26 mouse cellular contexts compared by ENCODE assay signal in genomic region chr5:121476040-121476439, GRCm38 (mm10). TPM values are rescaled to one million over a fixed set of nuclear protein-coding genes. Genes with fewer than 3 reads are reported as not detected.
DNase-seq lines count a peak whose midpoint lies in the region; ATAC-seq and TF ChIP-seq lines count a peak whose summit lies in the region.
"Had no signal": no experiment of that assay in that cellular context is flagged by ENCODE, and none has a peak within 500 bp of the region (broad histone marks: within the 10 kb centered on the region; RNA-seq: fewer than 3 reads in every experiment).

No protein-coding gene starts in this region.

- no peaks in the 10 kb centered on the region for H3K79me2 ChIP-seq in heart, adult 2 months (replicated peaks; ENCODE audit: control insufficient read depth, insufficient read depth, low read length)

- no peaks in the 10 kb centered on the region for H3K9me3 ChIP-seq in heart, embryonic 11.5 days (replicated peaks; ENCODE audit: control insufficient read depth, low read length)
- H3K9me3 ChIP-seq in liver, embryonic 12.5 days (replicated peaks), result no peaks in the 10 kb centered on the region
- H3K9me3 ChIP-seq in midbrain, embryonic 16.5 days (replicated peaks; ENCODE audit: control insufficient read depth, low read length, poor library complexity, severe bottlenecking), result no peaks in the 10 kb centered on the region
- H3K9me3 ChIP-seq: embryonic facial prominence, embryonic 10.5 days; forebrain, embryonic 13.5 days; heart, embryonic 13.5 days; hindbrain, embryonic 13.5 days; midbrain, embryonic 10.5 days had no signal

- no peaks in the 10 kb centered on the region for H3K4me1 ChIP-seq in heart, embryonic 11.5 days (ENCODE audit: control insufficient read depth, insufficient read depth, low read length)
- H3K4me1 ChIP-seq in heart, adult 2 months (ENCODE audit: control insufficient read depth, insufficient read depth, low read length), result no peaks in the 10 kb centered on the region
- H3K4me1 ChIP-seq in liver, embryonic 12.5 days, result peaks cover 50% of the 10 kb centered on the region
- no peaks in the 10 kb centered on the region for H3K4me1 ChIP-seq in midbrain, embryonic 16.5 days (ENCODE audit: control insufficient read depth, insufficient read depth, low read length)
- H3K4me1 ChIP-seq: embryonic facial prominence, embryonic 10.5 days; forebrain, embryonic 13.5 days; heart, embryonic 13.5 days; hindbrain, embryonic 13.5 days had no signal

- H3K36me3 ChIP-seq in heart, embryonic 11.5 days (ENCODE audit: control insufficient read depth, insufficient read depth, low read length), result no peaks in the 10 kb centered on the region
- no peaks in the 10 kb centered on the region for H3K36me3 ChIP-seq in heart, adult 2 months (ENCODE audit: control insufficient read depth, insufficient read depth, low read length)
- no peaks in the 10 kb centered on the region for H3K36me3 ChIP-seq in liver, embryonic 12.5 days
- no peaks in the 10 kb centered on the region for H3K36me3 ChIP-seq in midbrain, embryonic 16.5 days (ENCODE audit: control insufficient read depth, insufficient read depth, low read length)
- H3K36me3 ChIP-seq: embryonic facial prominence, embryonic 10.5 days; heart, embryonic 13.5 days; hindbrain, embryonic 13.5 days; midbrain, embryonic 10.5 days had no signal

- no peak for TF ChIP-seq EP300 in heart, adult 2 months (IDR thresholded peaks at IDR 0.05; ENCODE audit: insufficient read depth, low read depth, low read length)

- 71% methylated on average over 1 of the region's 1 CpGs for WGBS in heart, embryonic 11.5 days (ENCODE audit: insufficient replicate concordance)
- WGBS in heart, adult 2 months, result 74% methylated on average over 1 of the region's 1 CpGs
- WGBS in liver, embryonic 12.5 days (ENCODE audit: insufficient replicate concordance), result 29% methylated on average over 1 of the region's 1 CpGs
- WGBS in midbrain, embryonic 16.5 days, result 82% methylated on average over 1 of the region's 1 CpGs

- intact Hi-C loops in heart, adult 2 months (cut with DNase I), result loop anchor here (5.0 kb wide), 1 partner anchor 34 kb away; no protein-coding TSS in a partner anchor

- TF ChIP-seq CTCF in heart, adult 2 months (IDR thresholded peaks at IDR 0.05), result no peak

- ATAC-seq in heart, embryonic 11.5 days (replicated peaks; ENCODE audit: insufficient number of reproducible peaks, low FRiP score, low TSS enrichment), result peak; percentile 77
- ATAC-seq in liver, embryonic 12.5 days, result peak; percentile 90
- peak; percentile 85 for ATAC-seq in megakaryocyte-erythroid progenitor cell, adult 5-6 weeks (replicated peaks; ENCODE audit: low FRiP score, low TSS enrichment, poor library complexity, severe bottlenecking)
- ATAC-seq in midbrain, embryonic 16.5 days, result no peak
- ATAC-seq: CD4-positive, CD25-positive, alpha-beta regulatory T cell, adult 4 months; forebrain, embryonic 13.5 days had no signal

- H3K27me3 ChIP-seq in heart, embryonic 11.5 days (ENCODE audit: control insufficient read depth, insufficient read depth, low read length), result no peaks in the 10 kb centered on the region
- H3K27me3 ChIP-seq in heart, adult 2 months (ENCODE audit: control insufficient read depth, insufficient read depth, low read length), result no peaks in the 10 kb centered on the region
- H3K27me3 ChIP-seq in liver, embryonic 12.5 days (replicated peaks), result no peaks in the 10 kb centered on the region
- no peaks in the 10 kb centered on the region for H3K27me3 ChIP-seq in midbrain, embryonic 16.5 days (ENCODE audit: control insufficient read depth, insufficient read depth, low read depth, low read length)
- H3K27me3 ChIP-seq: forebrain, embryonic 13.5 days; heart, embryonic 13.5 days; hindbrain, embryonic 13.5 days had no signal

- no peak for TF ChIP-seq POLR2A in heart, adult 2 months (IDR thresholded peaks at IDR 0.05; ENCODE audit: insufficient read depth, low read depth, low read length)

- DNase-seq in heart, adult 2 months, result no peak
- peak; percentile 62 for DNase-seq in c-Kit-positive CD71-positive TER-119-negative erythroid progenitor cells, embryonic 14.5 days (ENCODE audit: low read depth)
- no peak for DNase-seq in spleen, postnatal 4 days (ENCODE audit: low spot score in 2 of 2)
- DNase-seq: adrenal gland, postnatal 36 days; cerebellum, adult 2 months; gastrocnemius, postnatal 10 days; lung, adult 2 months; lung, postnatal 36 days; retina, postnatal 1 day; thymus, postnatal 25 days had no signal

- H3K4me2 ChIP-seq in heart, embryonic 11.5 days, result no peak overlapping the region
- peak overlapping the region; percentile 39 for H3K4me2 ChIP-seq in liver, embryonic 12.5 days
- no peak overlapping the region for H3K4me2 ChIP-seq in midbrain, embryonic 16.5 days (ENCODE audit: low read length)
- H3K4me2 ChIP-seq: forebrain, embryonic 13.5 days; heart, embryonic 13.5 days; hindbrain, embryonic 13.5 days had no signal

- H3K4me3 ChIP-seq in heart, embryonic 11.5 days (ENCODE audit: low read depth, low read length), result no peak overlapping the region
- H3K4me3 ChIP-seq in heart, adult 2 months, result no peak overlapping the region
- no peak overlapping the region for H3K4me3 ChIP-seq in liver, embryonic 12.5 days
- no peak overlapping the region for H3K4me3 ChIP-seq in midbrain, embryonic 16.5 days (ENCODE audit: low read depth, low read length)
- H3K4me3 ChIP-seq: embryonic facial prominence, embryonic 10.5 days; forebrain, embryonic 13.5 days; heart, embryonic 13.5 days; hindbrain, embryonic 13.5 days; left cerebral cortex, adult 2 months; midbrain, embryonic 10.5 days had no signal

- H3K27ac ChIP-seq in heart, embryonic 11.5 days (ENCODE audit: low read depth, low read length), result peak overlapping the region; percentile 50; the same call in 1 of the 2 replicates
- no peak overlapping the region for H3K27ac ChIP-seq in heart, adult 2 months
- H3K27ac ChIP-seq in liver, embryonic 12.5 days, result peak overlapping the region; percentile 80
- H3K27ac ChIP-seq in midbrain, embryonic 16.5 days (ENCODE audit: low read length), result no peak overlapping the region
- H3K27ac ChIP-seq: embryonic facial prominence, embryonic 10.5 days; forebrain, embryonic 13.5 days; heart, embryonic 13.5 days; hindbrain, embryonic 13.5 days; kidney, postnatal 0 days; left cerebral cortex, adult 2 months; midbrain, embryonic 10.5 days had no signal

- no peak overlapping the region for H3K9ac ChIP-seq in heart, embryonic 11.5 days (ENCODE audit: low read depth, low read length)
- H3K9ac ChIP-seq in heart, adult 2 months (ENCODE audit: low read depth, low read length), result no peak overlapping the region
- peak overlapping the region; percentile 35 for H3K9ac ChIP-seq in liver, embryonic 12.5 days
- H3K9ac ChIP-seq in midbrain, embryonic 16.5 days (ENCODE audit: low read depth, low read length), result no peak overlapping the region
- H3K9ac ChIP-seq: forebrain, embryonic 13.5 days; heart, embryonic 13.5 days; hindbrain, embryonic 13.5 days had no signal

RNA-seq across cellular contexts. Expression of gene Erp29, which starts 23.7 kb away (rescaled TPM):
- 137 and 153 TPM in 2 replicates for polyA plus RNA-seq in heart, embryonic 11.5 days (2014; fragmentation: Nextera tagmentation; extraction: Ambion mirVana)
- 10 to 100 TPM; 67.6 to 73.3 TPM for total RNA-seq in heart, adult 2 months (2021)
- 29.4 and 43.4 TPM in 2 replicates for polyA plus RNA-seq in heart, adult 2 months (2012; rRNA removed)
- polyA plus RNA-seq in liver, embryonic 12.5 days (2016; fragmentation: Nextera tagmentation; extraction: Ambion mirVana), result 103 TPM in 2 replicates
- total RNA-seq in megakaryocyte-erythroid progenitor cell, adult 5-6 weeks (2014; fragmentation: Nextera tagmentation), result 191 and 257 TPM in 2 replicates
- 422 and 491 TPM in 2 replicates for total RNA-seq in megakaryocyte-erythroid progenitor cell, adult 5-6 weeks (2017)
- polyA plus RNA-seq in midbrain, embryonic 16.5 days (2015; fragmentation: Nextera tagmentation; extraction: Ambion mirVana), result 174 and 182 TPM in 2 replicates

RNA-seq across cellular contexts. Expression of gene Tmem116, which starts 24.3 kb away (rescaled TPM):
- polyA plus RNA-seq in heart, embryonic 11.5 days (2014; fragmentation: Nextera tagmentation; extraction: Ambion mirVana), result 3.5 and 4.0 TPM in 2 replicates
- 10 to 100 TPM in 1 of 2 experiments, 1 to 10 TPM in 1; 10.0 to 12.6 TPM for total RNA-seq in heart, adult 2 months (2021)
- 16.2 and 27.9 TPM in 2 replicates for polyA plus RNA-seq in heart, adult 2 months (2012; rRNA removed)
- polyA plus RNA-seq in liver, embryonic 12.5 days (2016; fragmentation: Nextera tagmentation; extraction: Ambion mirVana), result 0.64 and 0.74 TPM in 2 replicates
- total RNA-seq in megakaryocyte-erythroid progenitor cell, adult 5-6 weeks (2014; fragmentation: Nextera tagmentation), result not detected in 2 replicates
- total RNA-seq in megakaryocyte-erythroid progenitor cell, adult 5-6 weeks (2017), result 2.3 TPM in 1 of 2 replicates, not detected in the other
- 1.9 and 2.2 TPM in 2 replicates for polyA plus RNA-seq in midbrain, embryonic 16.5 days (2015; fragmentation: Nextera tagmentation; extraction: Ambion mirVana)
- total RNA-seq: monocyte, adult 5-6 weeks had no signal

RNA-seq across cellular contexts. Expression of gene Adam1b, which starts 27.2 kb away (rescaled TPM):
- 0.29 and 0.45 TPM in 2 replicates for polyA plus RNA-seq in heart, embryonic 11.5 days (2014; fragmentation: Nextera tagmentation; extraction: Ambion mirVana)
- not detected for total RNA-seq in heart, adult 2 months (2021)
- polyA plus RNA-seq in heart, adult 2 months (2012; rRNA removed), result 0.04 TPM in 1 of 2 replicates, not detected in the other
- polyA plus RNA-seq in liver, embryonic 12.5 days (2016; fragmentation: Nextera tagmentation; extraction: Ambion mirVana), result not detected in 2 replicates
- total RNA-seq in megakaryocyte-erythroid progenitor cell, adult 5-6 weeks (2014; fragmentation: Nextera tagmentation), result 0.39 TPM in 1 of 2 replicates, not detected in the other
- not detected in 2 replicates for total RNA-seq in megakaryocyte-erythroid progenitor cell, adult 5-6 weeks (2017)
- polyA plus RNA-seq in midbrain, embryonic 16.5 days (2015; fragmentation: Nextera tagmentation; extraction: Ambion mirVana), result not detected in 2 replicates
- total RNA-seq: adrenal gland, postnatal 36 days; gastrocnemius, postnatal 10 days; heart, postnatal 25 days had no signal
- polyA plus RNA-seq: CD4-positive, CD25-positive, alpha-beta regulatory T cell, adult 4 months; cerebellum, adult 2 months; embryonic facial prominence, embryonic 10.5 days; forebrain, embryonic 13.5 days; limb, embryonic 11.5 days; lung, adult 2 months; midbrain, embryonic 10.5 days; neural tube, embryonic 11.5 days had no signal

Comparison
In these comparisons a context has a peak if more than half of its experiments do, and no peak if none do; other contexts are left out.
1. H3K27ac ChIP-seq: peak in heart, embryonic 11.5 days (single experiment) and liver, embryonic 12.5 days (single experiment); none in heart, adult 2 months (single experiment) and midbrain, embryonic 16.5 days (single experiment).